Mouse (Mus musculus) retina, adult 2 months (tissue): ENCODE measurements around the gene 4930522H14Rik.

Experiments used
- DNase-seq: peaks from one replicate; pipeline ENCODE4 v3.0.0-alpha.2; 2012; ENCODE audit warnings: low read depth, low spot score

The 4930522H14Rik gene

DNA sequence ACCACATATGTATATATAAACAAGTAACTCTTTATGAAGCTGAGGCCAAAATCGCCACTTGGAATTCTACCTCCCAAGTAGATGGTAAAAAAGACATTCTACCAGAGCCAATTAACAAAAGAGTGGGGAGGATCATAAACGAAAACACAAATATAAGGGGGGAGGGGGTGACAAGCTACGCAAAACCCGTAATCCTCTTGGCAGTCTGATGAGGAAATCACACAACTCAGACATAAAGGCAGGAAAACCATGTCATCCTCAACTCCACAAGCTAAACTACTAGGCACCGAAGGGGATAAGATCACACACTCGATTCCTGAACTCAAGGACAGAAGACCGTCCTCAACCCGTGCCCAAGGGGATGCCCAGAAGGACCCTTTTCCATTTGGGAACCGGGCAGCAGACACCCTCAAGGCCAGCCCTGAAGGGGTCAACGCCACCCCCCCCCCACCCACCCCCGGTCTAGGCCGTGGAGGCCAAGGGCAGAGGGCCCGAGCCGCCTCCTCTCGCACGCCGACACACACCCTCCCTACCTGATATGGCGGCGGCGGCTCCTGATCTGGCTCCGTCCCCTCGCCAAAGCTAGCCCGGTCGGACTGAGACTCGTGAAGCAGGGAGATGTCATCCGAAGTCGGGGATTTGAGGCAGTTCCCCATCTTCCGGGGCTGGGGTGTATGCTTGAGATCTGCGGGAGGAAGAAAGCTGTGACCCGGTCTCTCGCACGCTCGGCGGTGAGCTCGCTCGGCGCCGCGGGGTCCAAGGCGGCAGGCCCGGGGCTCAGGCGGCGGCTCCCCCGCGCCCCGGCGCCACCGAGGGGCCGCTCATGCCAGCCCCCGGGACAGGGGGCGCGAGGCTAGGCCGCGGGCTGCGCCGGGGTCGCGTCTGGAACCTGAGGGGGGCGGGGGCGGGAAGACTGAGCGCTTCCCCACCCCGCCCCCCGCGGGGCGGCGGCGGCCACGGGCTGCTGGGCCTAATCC, 55.2 kb downstream of the 4930522H14Rik start:
- DNase-seq, result no peak

DNA sequence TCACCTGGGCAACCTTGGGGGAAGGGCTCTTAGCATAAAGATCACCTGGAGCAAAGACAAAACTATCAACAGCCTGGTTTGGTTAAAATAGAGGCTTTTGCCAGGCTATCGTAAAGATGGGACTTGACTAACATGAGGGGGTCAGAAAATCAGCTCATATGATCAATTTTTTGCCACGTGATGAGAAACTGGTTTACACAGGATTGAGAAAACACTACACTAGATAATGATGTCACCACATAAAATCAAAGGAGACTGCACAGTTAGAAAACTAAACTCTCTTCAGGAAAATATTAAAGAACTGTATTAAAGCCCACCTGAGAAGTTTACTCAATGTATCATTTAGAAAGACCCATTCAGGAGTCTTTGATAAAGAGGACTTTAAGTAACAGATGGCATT, 56.0 kb downstream of the 4930522H14Rik start:
- no peak for DNase-seq

DNA sequence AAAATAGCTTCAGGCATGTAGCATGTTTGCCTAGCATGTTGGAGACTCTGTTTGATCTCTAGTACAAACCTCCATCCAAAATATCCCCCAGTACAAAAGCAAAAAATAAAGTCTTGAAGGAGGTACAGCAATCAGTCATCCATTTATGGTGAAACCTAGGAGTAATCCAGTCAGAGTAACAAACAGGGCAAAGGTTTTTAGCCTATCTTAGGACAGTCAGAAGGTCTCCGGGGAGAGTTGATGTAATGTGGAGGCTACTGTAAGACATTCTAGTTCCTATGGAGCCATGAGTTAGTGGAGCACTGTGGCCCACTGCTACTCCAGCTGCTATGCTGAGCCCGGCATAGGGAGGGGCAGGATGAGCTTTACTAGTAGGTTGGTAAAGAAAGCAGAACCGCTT, 58.5 kb downstream of the 4930522H14Rik start:
- DNase-seq, result no peak

DNA sequence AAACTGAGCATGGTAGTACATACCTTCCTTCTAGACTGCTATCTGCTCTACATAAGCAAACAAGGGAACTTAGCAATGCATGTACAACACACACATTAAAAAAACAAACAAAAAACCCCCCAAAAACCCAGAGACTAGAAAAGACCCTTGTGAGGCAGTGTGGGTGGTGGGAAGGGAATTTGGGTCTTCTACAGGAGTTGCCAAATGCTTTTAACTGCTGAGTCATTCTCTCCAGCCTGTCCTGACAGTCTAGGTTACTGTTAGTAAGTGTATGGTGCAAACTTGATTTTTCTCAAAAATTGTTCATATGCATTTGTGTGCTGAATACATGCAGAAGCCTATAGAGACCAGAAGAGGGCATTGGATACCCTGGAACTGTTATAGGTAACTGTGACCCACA, 59.5 kb downstream of the 4930522H14Rik start:
- DNase-seq, result no peak

DNA sequence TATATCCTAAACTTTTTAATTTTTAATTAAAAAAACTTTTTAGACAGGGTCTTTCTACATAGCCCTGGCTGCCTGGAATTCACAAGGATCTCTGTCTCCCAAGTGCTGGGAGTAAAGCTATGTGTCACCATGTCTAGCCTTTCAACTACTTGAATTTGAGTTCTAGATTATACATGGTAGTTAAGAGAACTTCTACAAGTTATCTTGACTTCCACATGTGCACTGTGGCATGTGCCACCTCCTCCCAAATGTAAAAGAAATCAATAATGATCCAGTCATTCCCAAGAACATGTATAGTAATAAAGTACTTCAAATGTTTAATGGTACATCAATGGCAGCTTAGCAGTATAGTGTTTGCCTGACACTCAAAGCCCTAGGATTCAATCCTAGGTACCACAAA, 63.4 kb downstream of the 4930522H14Rik start:
- DNase-seq, result no peak

- no peak for DNase-seq
These were observed 67.2 kb downstream of the 4930522H14Rik start for GRCm38 (mm10) chr4:109463892-109464291.

- DNase-seq, result no peak
These were observed 70.5 kb downstream of the 4930522H14Rik start for GRCm38 (mm10) chr4:109460421-109461179.

GRCm38 (mm10) chr4:109456821-109457220, 74.3 kb downstream of the 4930522H14Rik start:
- DNase-seq, result no peak
